Mouse (Mus musculus) stomach, postnatal 0 days (tissue): ENCODE results near the gene Ajap1. TPM values are rescaled to one million over a fixed set of nuclear protein-coding genes. Genes with fewer than 3 reads are reported as not detected.

ENCODE experiments used
- ATAC-seq: fragments of 200-750 bp; cut with Nextera tagmentation; 2 replicates; pipeline ENCODE4 v1.8.0; 2017; ENCODE audit not compliant: low FRiP score, low TSS enrichment
- DNase-seq: peaks from one replicate; pipeline ENCODE4 v3.0.0-alpha.2; 2016; ENCODE audit warnings: low spot score
- H3K27ac ChIP-seq: fragments of 300-500 bp; sonication (generic); replicated peaks from 2 replicates; pipeline ENCODE4 v1.5.1; 2014; ENCODE audit warnings: mild to moderate bottlenecking, control low read depth
- H3K27me3 ChIP-seq: fragments of 300-500 bp; sonication (generic); 2 replicates; pipeline ENCODE4 v1.6.1; 2014; ENCODE audit warnings: low read length; ENCODE audit not compliant: control insufficient read depth, insufficient read depth
- H3K36me3 ChIP-seq: fragments of 300-500 bp; sonication (generic); 2 replicates; pipeline ENCODE4 v1.6.1; 2014; ENCODE audit warnings: low read length, mixed read lengths; ENCODE audit not compliant: control insufficient read depth, insufficient read depth
- H3K4me1 ChIP-seq: fragments of 300-500 bp; sonication (generic); replicated peaks from 2 replicates; pipeline ENCODE4 v1.6.1; 2014; ENCODE audit warnings: antibody characterized with exemption; ENCODE audit not compliant: control insufficient read depth, insufficient read depth
- H3K4me2 ChIP-seq: fragments of 300-500 bp; sonication (generic); replicated peaks from 2 replicates; pipeline ENCODE4 v1.6.1; 2014; ENCODE audit warnings: low read depth, mild to moderate bottlenecking, control low read depth, moderate library complexity
- H3K4me3 ChIP-seq: fragments of 300-500 bp; sonication (generic); 2 replicates; pipeline ENCODE4 v1.5.1; 2014; ENCODE audit warnings: low read depth, low read length, control low read depth
- H3K9ac ChIP-seq: fragments of 300-500 bp; sonication (generic); 2 replicates; pipeline ENCODE4 v1.6.1; 2014; ENCODE audit warnings: mild to moderate bottlenecking, low read length, control low read depth, mixed read lengths
- H3K9me3 ChIP-seq: fragments of 300-500 bp; sonication (generic); 2 replicates; pipeline ENCODE4 v1.6.1; 2016; ENCODE audit warnings: low read length; ENCODE audit not compliant: control insufficient read depth
- CTCF ChIP-seq: IDR thresholded peaks from 2 replicates; pipeline ENCODE4 v1.5.1; 2016; ENCODE audit warnings: antibody characterized with exemption, low read depth, mild to moderate bottlenecking, moderate library complexity
- EP300 ChIP-seq: optimal IDR thresholded peaks from 2 replicates; pipeline ENCODE3; 2016; ENCODE audit warnings: antibody characterized with exemption
- WGBS: fragments of 180-500 bp; shearing (Covaris S2); extraction: QIAGEN DNeasy Blood & Tissue Kit; methylation state at CpG from one replicate; pipeline ENCODE4 v1.1.7; 2014; 5-methylcytosine and 5-hydroxymethylcytosine counted together
- polyA plus RNA-seq: library from polyadenylated mRNA; unstranded; fragments of >200 nt; fragmentation: Nextera tagmentation; extraction: Ambion mirVana; gene quantifications from 2 replicates; pipeline ENCODE4 v1.2.1, GENCODE M21; 2015

Ajap1 gene
- polyA plus RNA-seq, 1 experiment from 2014 or later: 0.33 TPM

DNA sequence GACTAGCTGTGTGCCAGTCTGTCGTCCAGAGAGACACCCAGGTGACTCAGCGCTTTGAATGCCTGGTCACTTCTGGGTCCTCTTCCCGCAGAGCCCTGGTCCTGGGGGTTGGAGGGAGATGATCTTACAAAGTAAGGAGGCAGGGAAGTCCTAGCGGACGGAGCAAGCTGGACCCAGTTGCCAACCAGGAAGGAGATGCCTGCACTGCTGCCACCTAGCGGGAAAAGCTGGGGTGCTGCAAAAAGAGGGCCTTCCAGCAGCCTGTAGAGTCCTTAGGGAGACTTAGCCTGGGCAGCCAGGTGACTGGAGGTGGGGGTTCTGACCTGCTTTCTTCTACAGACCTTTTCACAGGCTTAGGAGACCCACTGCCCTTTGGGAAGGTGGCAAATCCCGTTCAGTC lies 1.8 kb upstream of the Ajap1 start:
- WGBS: 3% methylated on average over 7 of the region's 7 CpGs
- no peak overlapping the region for H3K4me3 ChIP-seq
- H3K36me3 ChIP-seq: no peaks in the 10 kb centered on the region
- no peak; the same call in 1 of the 2 replicates for ATAC-seq
- H3K9me3 ChIP-seq: no peaks in the 10 kb centered on the region
- H3K27ac ChIP-seq: no peak overlapping the region
- no peaks in the 10 kb centered on the region for H3K4me1 ChIP-seq
- TF ChIP-seq EP300 (no peak), CTCF (peak; percentile 83)
- peak; percentile 78 for DNase-seq
- no peak overlapping the region for H3K9ac ChIP-seq
- H3K27me3 ChIP-seq: peaks cover 27% of the 10 kb centered on the region
- no peak overlapping the region for H3K4me2 ChIP-seq

- H3K27me3 ChIP-seq: peaks cover 27% of the 10 kb centered on the region
- no peaks in the 10 kb centered on the region for H3K4me1 ChIP-seq
- no peaks in the 10 kb centered on the region for H3K9me3 ChIP-seq
- 2% methylated on average over 59 of the region's 71 CpGs for WGBS
- TF ChIP-seq EP300: no peak
- no peak for TF ChIP-seq CTCF
- peak overlapping the region; percentile 49 for H3K4me2 ChIP-seq
- ATAC-seq (0 out of 2 replicates have a peak, but pooled peaks have one; percentile 11), DNase-seq (no peak)
- H3K36me3 ChIP-seq: no peaks in the 10 kb centered on the region
- no peak overlapping the region for H3K9ac ChIP-seq
- peak overlapping the region; percentile 27 for H3K4me3 ChIP-seq
- no peak overlapping the region for H3K27ac ChIP-seq
Observed at GRCm38 (mm10) chr4:153481361-153482234, 1.0 kb downstream of the Ajap1 start.

- peaks cover 27% of the 10 kb centered on the region for H3K27me3 ChIP-seq
- 5% methylated on average over 19 of the region's 19 CpGs for WGBS
- peak; percentile 76 for TF ChIP-seq CTCF
- TF ChIP-seq EP300: no peak
- no peak overlapping the region for H3K4me2 ChIP-seq
- no peaks in the 10 kb centered on the region for H3K4me1 ChIP-seq
- H3K9ac ChIP-seq: no peak overlapping the region
- no peaks in the 10 kb centered on the region for H3K36me3 ChIP-seq
- peak overlapping the region; percentile 27; the same call in 1 of the 2 replicates for H3K4me3 ChIP-seq
- no peak for ATAC-seq
- peak; percentile 16 for DNase-seq
- no peak overlapping the region for H3K27ac ChIP-seq
- no peaks in the 10 kb centered on the region for H3K9me3 ChIP-seq
Observed at GRCm38 (mm10) chr4:153480551-153481262, 1.9 kb downstream of the Ajap1 start.

GRCm38 (mm10) chr4:153479144-153479543 lies 3.5 kb downstream of the Ajap1 start:
- DNase-seq (no peak), ATAC-seq (no peak)
- Histone ChIP-seq H3K4me1 (no peaks in the 10 kb centered on the region), H3K27me3 (peaks cover 25% of the 10 kb centered on the region), H3K9me3 (no peaks in the 10 kb centered on the region), H3K36me3 (no peaks in the 10 kb centered on the region), H3K9ac (no peak overlapping the region), H3K4me2 (no peak overlapping the region), H3K27ac (no peak overlapping the region), H3K4me3 (no peak overlapping the region)
- WGBS: 27% methylated on average over 8 of the region's 8 CpGs
- TF ChIP-seq CTCF (no peak), EP300 (no peak)

DNA sequence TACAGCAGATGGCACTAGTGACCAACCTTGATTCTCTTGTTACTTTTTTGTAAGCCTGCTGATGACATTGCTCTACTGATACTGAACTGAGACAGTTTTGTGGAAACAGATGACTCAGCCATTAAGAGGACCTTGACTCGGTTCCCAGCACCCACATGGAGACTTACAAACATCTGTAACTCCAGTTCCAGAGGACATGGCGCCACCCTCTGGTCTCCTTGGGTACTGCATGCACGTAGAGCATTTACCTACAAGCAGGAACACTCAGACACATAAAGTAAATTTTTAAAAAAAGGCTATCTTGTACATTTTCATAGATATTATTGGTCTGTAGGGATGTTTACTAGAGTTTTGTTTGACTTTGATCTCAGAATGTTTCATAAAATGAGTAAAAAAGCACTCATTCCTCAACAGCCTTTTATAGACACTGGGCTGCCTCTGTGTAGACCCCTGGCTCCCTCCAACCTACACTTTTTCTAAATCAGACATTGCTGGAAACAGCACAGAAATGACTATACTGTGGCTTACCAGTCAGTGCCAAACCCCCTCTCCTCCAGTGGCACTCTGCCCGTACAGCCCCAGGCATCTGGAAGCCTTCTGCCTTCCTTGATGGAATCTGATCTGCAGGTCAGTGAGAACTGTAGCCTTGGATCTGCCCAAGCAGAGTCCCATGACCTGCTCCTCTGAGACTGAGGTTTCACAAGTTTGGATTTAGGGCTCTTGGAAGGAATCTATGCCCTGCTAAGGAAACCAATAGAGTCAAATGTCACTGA lies 8.9 kb downstream of the Ajap1 start:
- Histone ChIP-seq H3K9ac (no peak overlapping the region), H3K4me2 (no peak overlapping the region), H3K4me3 (no peak overlapping the region), H3K27me3 (no peaks in the 10 kb centered on the region; the same call in 1 of the 2 replicates), H3K36me3 (no peaks in the 10 kb centered on the region), H3K4me1 (no peaks in the 10 kb centered on the region), H3K27ac (no peak overlapping the region), H3K9me3 (no peaks in the 10 kb centered on the region)
- TF ChIP-seq CTCF (peak; percentile 36), EP300 (no peak)
- no peak for DNase-seq
- no peak for ATAC-seq
- 70% methylated on average over 4 of the region's 4 CpGs for WGBS
